ENCODE assay signal across 12 mouse cellular contexts in the genomic region with DNA sequence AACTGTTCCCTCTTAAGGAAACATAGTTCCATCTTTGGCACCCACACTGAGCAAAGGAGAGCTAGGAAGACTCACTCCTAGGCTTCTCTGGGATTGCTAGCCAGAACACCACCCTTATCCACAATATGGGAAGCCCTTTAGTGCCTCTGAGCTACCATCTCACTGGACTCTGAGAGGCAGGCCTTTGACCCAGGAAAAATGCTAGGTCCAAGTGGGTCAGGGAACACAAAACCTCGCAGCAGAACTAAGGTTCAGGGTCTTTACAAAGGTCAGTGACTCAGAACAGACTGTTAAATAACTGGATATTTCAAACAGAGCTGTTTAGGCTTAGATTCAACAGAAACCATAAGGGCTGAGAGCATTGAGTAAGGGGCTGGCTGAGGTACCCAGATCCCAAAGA.
"Had no signal": no experiment of that assay in that cellular context is flagged by ENCODE, and none has a peak within 500 bp of the region (broad histone marks: within the 10 kb centered on the region; RNA-seq: fewer than 3 reads in every experiment).

No protein-coding gene starts in this region.

- ATAC-seq: lung, postnatal 0 days; midbrain, embryonic 13.5 days had no signal

- H3K9me3 ChIP-seq: limb, embryonic 12.5 days; liver, embryonic 15.5 days; midbrain, embryonic 13.5 days had no signal

- H3K27ac ChIP-seq: kidney, postnatal 0 days; layer of hippocampus, adult 2 months; limb, embryonic 12.5 days; liver, embryonic 15.5 days; midbrain, embryonic 13.5 days had no signal

- H3K36me3 ChIP-seq: limb, embryonic 12.5 days; liver, embryonic 15.5 days; midbrain, embryonic 13.5 days had no signal

- DNase-seq: liver; lung, adult 2 months; lung, postnatal 36 days; right cerebral cortex, adult 18-20 months; right cerebral cortex, postnatal 25 days; thymus, postnatal 36 days had no signal

- H3K4me1 ChIP-seq: liver, embryonic 15.5 days had no signal

- H3K4me3 ChIP-seq: layer of hippocampus, adult 2 months; limb, embryonic 12.5 days; liver, embryonic 15.5 days; midbrain, embryonic 13.5 days had no signal

- H3K4me2 ChIP-seq: limb, embryonic 12.5 days; liver, embryonic 15.5 days; midbrain, embryonic 13.5 days had no signal

- H3K9ac ChIP-seq: limb, embryonic 12.5 days; liver, embryonic 15.5 days; midbrain, embryonic 13.5 days had no signal
